Mouse (Mus musculus): ENCODE results near the gene Clcnka.

GRCm38 (mm10) chr4:141411430-141411992 is 13.0 kb upstream of the Clcnka start:
- TF ChIP-seq POLR2A (IDR thresholded peaks at IDR 0.05; ENCODE audit: insufficient read depth, low read depth, low read length) (no peak), CTCF (IDR thresholded peaks at IDR 0.05; ENCODE audit: insufficient read depth, low read depth, low read length) (no peak)

All from olfactory bulb, adult 2 months (tissue).